Comparison of ENCODE assay signal across 8 mouse cellular contexts in genomic region chr17:86300774-86301595, GRCm38 (mm10).
DNase-seq lines count a peak whose midpoint lies in the region; ATAC-seq and TF ChIP-seq lines count a peak whose summit lies in the region.

No protein-coding gene starts in this region.

- no peak for TF ChIP-seq CTCF in thymus, adult 2 months (IDR thresholded peaks at IDR 0.05; ENCODE audit: borderline replicate concordance, control insufficient read depth, extremely low read depth, insufficient read depth, low read length, poor library complexity)

- no peaks in the 10 kb centered on the region for H3K36me3 ChIP-seq in heart, embryonic 10.5 days
- H3K36me3 ChIP-seq in embryonic facial prominence, embryonic 14.5 days (ENCODE audit: control insufficient read depth, insufficient read depth, low read length), result no peaks in the 10 kb centered on the region
- no peaks in the 10 kb centered on the region for H3K36me3 ChIP-seq in hindbrain, embryonic 14.5 days (replicated peaks; ENCODE audit: control insufficient read depth, insufficient read depth)
- H3K36me3 ChIP-seq in thymus, adult 2 months (ENCODE audit: control insufficient read depth, insufficient read depth, low read length), result no peaks in the 10 kb centered on the region

- H3K27ac ChIP-seq in heart, embryonic 10.5 days, result peak overlapping the region; percentile 91
- peak overlapping the region; percentile 28 for H3K27ac ChIP-seq in embryonic facial prominence, embryonic 14.5 days (replicated peaks; ENCODE audit: low read depth, low read length)
- 0 out of 2 replicates have a peak overlapping the region, but pooled peaks have one; percentile 43 for H3K27ac ChIP-seq in hindbrain, embryonic 14.5 days
- H3K27ac ChIP-seq in thymus, adult 2 months (ENCODE audit: control insufficient read depth, insufficient read depth, low read length), result peak overlapping the region; percentile 85

- no peak for TF ChIP-seq POLR2A in thymus, adult 2 months (IDR thresholded peaks at IDR 0.05; ENCODE audit: control insufficient read depth, extremely low read depth, insufficient read depth, low read length, poor library complexity)

- ATAC-seq in embryonic facial prominence, embryonic 14.5 days (ENCODE audit: low read depth), result peak; percentile 34; the same call in 1 of the 2 replicates
- no peak for ATAC-seq in hindbrain, embryonic 14.5 days (ENCODE audit: low FRiP score)
- ATAC-seq in megakaryocyte-erythroid progenitor cell, adult 5-6 weeks (replicated peaks; ENCODE audit: low FRiP score, low TSS enrichment, poor library complexity, severe bottlenecking), result peak; percentile 82

- H3K4me3 ChIP-seq in heart, embryonic 10.5 days, result peak overlapping the region; percentile 25
- no peak overlapping the region for H3K4me3 ChIP-seq in embryonic facial prominence, embryonic 14.5 days (ENCODE audit: low read depth, low read length)
- no peak overlapping the region for H3K4me3 ChIP-seq in hindbrain, embryonic 14.5 days (replicated peaks; ENCODE audit: low read length)
- H3K4me3 ChIP-seq in thymus, adult 2 months (ENCODE audit: control insufficient read depth, insufficient read depth, low read length), result peak overlapping the region; percentile 51

- H3K4me1 ChIP-seq in heart, embryonic 10.5 days, result peaks cover 65% of the 10 kb centered on the region
- peaks cover 18% of the 10 kb centered on the region for H3K4me1 ChIP-seq in embryonic facial prominence, embryonic 14.5 days (ENCODE audit: control insufficient read depth, insufficient read depth, low read length)
- peaks cover 25% of the 10 kb centered on the region for H3K4me1 ChIP-seq in hindbrain, embryonic 14.5 days (replicated peaks; ENCODE audit: control insufficient read depth, insufficient read depth, low read length)
- peaks cover 17% of the 10 kb centered on the region for H3K4me1 ChIP-seq in thymus, adult 2 months (replicated peaks; ENCODE audit: control insufficient read depth, insufficient read depth, low read length)

- no peak overlapping the region for H3K9ac ChIP-seq in embryonic facial prominence, embryonic 14.5 days (ENCODE audit: low read depth, low read length)
- H3K9ac ChIP-seq in hindbrain, embryonic 14.5 days, result no peak overlapping the region

- peak; percentile 92 for DNase-seq in heart, embryonic 10.5 days (ENCODE audit: low spot score)
- no peak for DNase-seq in heart, adult 8-10 months (ENCODE audit: low spot score)
- no peak for DNase-seq in embryonic facial prominence, embryonic 14.5 days (ENCODE audit: low spot score)
- DNase-seq in hindbrain, embryonic 14.5 days (ENCODE audit: low spot score), result no peak
- DNase-seq in left cerebral cortex, postnatal 36 days (ENCODE audit: low spot score in 2 of 2), result peak; percentile 77 to 84
- peak; percentile 49 for DNase-seq in thymus, adult 2 months
- no peak for DNase-seq in Muller cell, postnatal 12 days (ENCODE audit: inconsistent ontology term)

- peak overlapping the region; percentile 5; the same call in 1 of the 2 replicates for H3K4me2 ChIP-seq in embryonic facial prominence, embryonic 14.5 days (ENCODE audit: low read depth, low read length)
- H3K4me2 ChIP-seq in hindbrain, embryonic 14.5 days (replicated peaks), result no peak overlapping the region

- intact Hi-C loops in left cerebral cortex, postnatal 36 days (cut with DNase I), result loop anchor here (1.0 to 5.0 kb wide), 3 partner anchors 19 to 136 kb away; no protein-coding TSS in a partner anchor

- H3K9me3 ChIP-seq in heart, embryonic 10.5 days, result no peaks in the 10 kb centered on the region
- H3K9me3 ChIP-seq in embryonic facial prominence, embryonic 14.5 days (ENCODE audit: control insufficient read depth, low read length), result no peaks in the 10 kb centered on the region
- no peaks in the 10 kb centered on the region for H3K9me3 ChIP-seq in hindbrain, embryonic 14.5 days (ENCODE audit: control insufficient read depth, low read length)

- H3K27me3 ChIP-seq in heart, embryonic 10.5 days (ENCODE audit: insufficient read depth, poor library complexity, severe bottlenecking), result no peaks in the 10 kb centered on the region
- H3K27me3 ChIP-seq in embryonic facial prominence, embryonic 14.5 days (replicated peaks; ENCODE audit: control insufficient read depth, insufficient read depth, low read length), result no peaks in the 10 kb centered on the region
- H3K27me3 ChIP-seq in hindbrain, embryonic 14.5 days (ENCODE audit: control insufficient read depth, insufficient read depth, low read length), result no peaks in the 10 kb centered on the region
- H3K27me3 ChIP-seq in thymus, adult 2 months (ENCODE audit: control insufficient read depth, insufficient read depth, low read length), result no peaks in the 10 kb centered on the region

- 40% methylated on average over 22 of the region's 22 CpGs for WGBS in heart, embryonic 10.5 days
- 50% methylated on average over 22 of the region's 22 CpGs for WGBS in embryonic facial prominence, embryonic 14.5 days
- WGBS in hindbrain, embryonic 14.5 days, result 67% methylated on average over 22 of the region's 22 CpGs
- WGBS in thymus, adult 2 months, result 3% methylated on average over 22 of the region's 22 CpGs

Comparison
In these comparisons a context has a peak if more than half of its experiments do, and no peak if none do; other contexts are left out.
1. DNase-seq: peak in heart, embryonic 10.5 days (single experiment), left cerebral cortex, postnatal 36 days (2 of 2) and thymus, adult 2 months (single experiment); none in heart, adult 8-10 months (single experiment), embryonic facial prominence, embryonic 14.5 days (single experiment), hindbrain, embryonic 14.5 days (single experiment) and Muller cell, postnatal 12 days (single experiment).
2. H3K27ac ChIP-seq: peak in every context shown above with its lines; median percentile 91 in heart, embryonic 10.5 days; 85 in thymus, adult 2 months; 43 in hindbrain, embryonic 14.5 days; 28 in embryonic facial prominence, embryonic 14.5 days.
3. H3K4me3 ChIP-seq: peak in heart, embryonic 10.5 days (single experiment) and thymus, adult 2 months (single experiment); none in embryonic facial prominence, embryonic 14.5 days (single experiment) and hindbrain, embryonic 14.5 days (single experiment).